Mouse (Mus musculus) erythroblast, embryonic 14.5 days (primary cell): ENCODE results near the gene Slc7a7. TPM values are rescaled to one million over a fixed set of nuclear protein-coding genes. Genes with fewer than 3 reads are reported as not detected.

Experiments used
- H3K27me3 ChIP-seq: 2 replicates; pipeline ENCODE4 v1.6.1; 2012; ENCODE audit warnings: inconsistent platforms; ENCODE audit not compliant: control insufficient read depth
- H3K36me3 ChIP-seq: 2 replicates; pipeline ENCODE4 v1.6.1; 2012; ENCODE audit warnings: mild to moderate bottlenecking, inconsistent platforms; ENCODE audit not compliant: control insufficient read depth
- H3K4me1 ChIP-seq: 2 replicates; pipeline ENCODE4 v1.6.1; 2012; ENCODE audit warnings: inconsistent platforms; ENCODE audit not compliant: control insufficient read depth
- H3K4me3 ChIP-seq: replicated peaks from 2 replicates; pipeline ENCODE3; 2012; ENCODE audit warnings: moderate library complexity, mild to moderate bottlenecking, inconsistent platforms
- H3K9me3 ChIP-seq: 2 replicates; pipeline ENCODE4 v1.6.1; 2012; ENCODE audit warnings: low read length, inconsistent platforms, mixed read lengths; ENCODE audit not compliant: control insufficient read depth
- GATA1 ChIP-seq: IDR thresholded peaks from 2 replicates; pipeline ENCODE4 v1.6.1; 2012; ENCODE audit warnings: low read length, inconsistent platforms, mixed read lengths
- TAL1 ChIP-seq: IDR thresholded peaks from 3 replicates; pipeline ENCODE4 v1.6.1; 2012; ENCODE audit warnings: low read length, inconsistent platforms, mixed read lengths
- polyA plus RNA-seq: library from polyadenylated mRNA; stranded (reverse); fragments of >175 nt; gene quantifications from 2 replicates; pipeline ENCODE4 v1.2.3, GENCODE M21; 2012

Slc7a7 gene
- polyA plus RNA-seq, 1 experiment: 0.06 TPM

- Histone ChIP-seq H3K9me3 (no peaks in the 10 kb centered on the region), H3K36me3 (no peaks in the 10 kb centered on the region), H3K27me3 (no peaks in the 10 kb centered on the region), H3K4me3 (no peak overlapping the region), H3K4me1 (no peaks in the 10 kb centered on the region)
- no peak for TF ChIP-seq GATA1
- no peak for TF ChIP-seq TAL1
Observed at GRCm38 (mm10) chr14:54340836-54341235, 76.7 kb downstream of the Slc7a7 start.

GRCm38 (mm10) chr14:54333452-54334189, 84.0 kb downstream of the Slc7a7 start:
- H3K4me3 ChIP-seq: no peak overlapping the region
- TF ChIP-seq TAL1 (no peak), GATA1 (no peak)

GRCm38 (mm10) chr14:54332176-54333074, 85.2 kb downstream of the Slc7a7 start:
- Histone ChIP-seq H3K36me3 (no peaks in the 10 kb centered on the region), H3K4me3 (no peak overlapping the region), H3K4me1 (no peaks in the 10 kb centered on the region), H3K27me3 (no peaks in the 10 kb centered on the region), H3K9me3 (no peaks in the 10 kb centered on the region)
- no peak for TF ChIP-seq GATA1
- TF ChIP-seq TAL1: no peak

More at GRCm38 (mm10) chr14:54333452-54334189, 84.0 kb downstream of the Slc7a7 start:
- Histone ChIP-seq H3K4me1 (no peaks in the 10 kb centered on the region), H3K36me3 (no peaks in the 10 kb centered on the region), H3K27me3 (no peaks in the 10 kb centered on the region), H3K9me3 (no peaks in the 10 kb centered on the region)

GRCm38 (mm10) chr14:54331178-54331577, 86.4 kb downstream of the Slc7a7 start:
- no peaks in the 10 kb centered on the region for H3K9me3 ChIP-seq
- H3K4me3 ChIP-seq: no peak overlapping the region
- H3K27me3 ChIP-seq: no peaks in the 10 kb centered on the region
- no peaks in the 10 kb centered on the region for H3K36me3 ChIP-seq
- no peaks in the 10 kb centered on the region for H3K4me1 ChIP-seq
- no peak for TF ChIP-seq GATA1
- no peak for TF ChIP-seq TAL1

- Histone ChIP-seq H3K4me1 (no peaks in the 10 kb centered on the region), H3K36me3 (no peaks in the 10 kb centered on the region), H3K27me3 (no peaks in the 10 kb centered on the region), H3K9me3 (no peaks in the 10 kb centered on the region), H3K4me3 (no peak overlapping the region)
- TF ChIP-seq GATA1: no peak
- no peak for TF ChIP-seq TAL1
Observed at GRCm38 (mm10) chr14:54329201-54329600, 88.4 kb downstream of the Slc7a7 start.

GRCm38 (mm10) chr14:54328548-54328947, 89.0 kb downstream of the Slc7a7 start:
- Histone ChIP-seq H3K27me3 (no peaks in the 10 kb centered on the region), H3K4me1 (no peaks in the 10 kb centered on the region), H3K36me3 (no peaks in the 10 kb centered on the region), H3K9me3 (no peaks in the 10 kb centered on the region), H3K4me3 (no peak overlapping the region)
- TF ChIP-seq GATA1 (no peak), TAL1 (no peak)

GRCm38 (mm10) chr14:54324486-54324885, 93.1 kb downstream of the Slc7a7 start:
- H3K27me3 ChIP-seq: no peaks in the 10 kb centered on the region
- H3K36me3 ChIP-seq: no peaks in the 10 kb centered on the region
- H3K9me3 ChIP-seq: no peaks in the 10 kb centered on the region
- H3K4me1 ChIP-seq: no peaks in the 10 kb centered on the region
- H3K4me3 ChIP-seq: no peak overlapping the region
- TF ChIP-seq GATA1: no peak
- no peak for TF ChIP-seq TAL1

- Histone ChIP-seq H3K4me3 (no peak overlapping the region), H3K4me1 (no peaks in the 10 kb centered on the region), H3K27me3 (no peaks in the 10 kb centered on the region), H3K36me3 (no peaks in the 10 kb centered on the region), H3K9me3 (no peaks in the 10 kb centered on the region)
- TF ChIP-seq GATA1 (no peak), TAL1 (no peak)
Observed at GRCm38 (mm10) chr14:54321556-54322376, 95.8 kb downstream of the Slc7a7 start.

Other genes starting within 250 kb of the Slc7a7 start
- 4.2 and 4.4 TPM in 2 replicates for gene Dad1, start 163.7 kb downstream of the Slc7a7 start, polyA plus RNA-seq
- gene Abhd4, start 163.6 kb downstream of the Slc7a7 start, polyA plus RNA-seq: 1.3 and 2.5 TPM in 2 replicates
- gene Olfr49, start 132.8 kb downstream of the Slc7a7 start, polyA plus RNA-seq: not detected in 2 replicates
- gene Oxa1l, start 56.9 kb downstream of the Slc7a7 start, polyA plus RNA-seq: 5.6 and 6.8 TPM in 2 replicates
- 62.3 and 63.5 TPM in 2 replicates for gene Mrpl52, start 9.1 kb upstream of the Slc7a7 start, polyA plus RNA-seq
- 0.10 and 0.18 TPM in 2 replicates for gene Mmp14, start 13.8 kb upstream of the Slc7a7 start, polyA plus RNA-seq
- gene Lrp10, start 46.4 kb upstream of the Slc7a7 start, polyA plus RNA-seq: 15.3 and 15.9 TPM in 2 replicates
- not detected in 2 replicates for gene Rem2, start 58.3 kb upstream of the Slc7a7 start, polyA plus RNA-seq
- 4.4 and 4.8 TPM in 2 replicates for gene Prmt5, start 99.7 kb upstream of the Slc7a7 start, polyA plus RNA-seq
- 10.0 and 11.7 TPM in 2 replicates for gene Haus4, start 136.8 kb upstream of the Slc7a7 start, polyA plus RNA-seq
- gene Ajuba, start 159.8 kb upstream of the Slc7a7 start, polyA plus RNA-seq: not detected in 2 replicates
- gene 4931414P19Rik, start 188.2 kb upstream of the Slc7a7 start, polyA plus RNA-seq: 0.94 and 1.5 TPM in 2 replicates
- 17.6 and 21.7 TPM in 2 replicates for gene Psmb5, start 200.2 kb upstream of the Slc7a7 start, polyA plus RNA-seq
- gene Psmb11, start 203.7 kb upstream of the Slc7a7 start, polyA plus RNA-seq: not detected in 2 replicates
- gene Gm17606, start 223.2 kb upstream of the Slc7a7 start, polyA plus RNA-seq: not detected in 2 replicates
- 0.46 and 0.60 TPM in 2 replicates for gene Cdh24, start 223.6 kb upstream of the Slc7a7 start, polyA plus RNA-seq